Mouse (Mus musculus) embryonic facial prominence, embryonic 11.5 days (tissue): ENCODE measurements around the gene Syngr1. TPM values are rescaled to one million over a fixed set of nuclear protein-coding genes. Genes with fewer than 3 reads are reported as not detected.
A peak's percentile ranks its signal among the peaks of the same experiment; 100 is the strongest.

Experiments
- ATAC-seq: fragments of 200-750 bp; cut with Nextera tagmentation; replicated peaks from 2 replicates; pipeline ENCODE4 v1.8.0; 2017; ENCODE audit warnings: low read depth; ENCODE audit not compliant: insufficient number of reproducible peaks, low FRiP score, low TSS enrichment
- DNase-seq: peaks from one replicate; pipeline ENCODE4 v3.0.0-alpha.2; 2015; ENCODE audit warnings: low spot score
- H3K27ac ChIP-seq: fragments of 300-500 bp; sonication (generic); replicated peaks from 2 replicates; pipeline ENCODE4 v1.5.1; 2014; ENCODE audit warnings: mild to moderate bottlenecking, low read depth, low read length, control low read depth
- H3K27me3 ChIP-seq: fragments of 300-500 bp; sonication (generic); 2 replicates; pipeline ENCODE4 v1.6.1; 2014; ENCODE audit warnings: mild to moderate bottlenecking, low read length, moderate library complexity, mixed read lengths; ENCODE audit not compliant: control insufficient read depth, insufficient read depth
- H3K36me3 ChIP-seq: fragments of 300-500 bp; sonication (generic); replicated peaks from 2 replicates; pipeline ENCODE4 v1.6.1; 2014; ENCODE audit warnings: low read depth, mild to moderate bottlenecking, low read length, moderate library complexity, mixed read lengths; ENCODE audit not compliant: control insufficient read depth, insufficient read depth
- H3K4me1 ChIP-seq: fragments of 300-500 bp; sonication (generic); 2 replicates; pipeline ENCODE4 v1.6.1; 2014; ENCODE audit warnings: low read length, mixed read lengths; ENCODE audit not compliant: control insufficient read depth, insufficient read depth
- H3K4me2 ChIP-seq: fragments of 300-500 bp; sonication (generic); 2 replicates; pipeline ENCODE4 v1.6.1; 2014; ENCODE audit warnings: low read depth, mild to moderate bottlenecking, control low read depth, low read length, moderate library complexity
- H3K4me3 ChIP-seq: fragments of 300-500 bp; sonication (generic); 2 replicates; pipeline ENCODE4 v1.5.1; 2014; ENCODE audit warnings: low read depth, low read length, control low read depth
- H3K9ac ChIP-seq: fragments of 300-500 bp; sonication (generic); replicated peaks from 2 replicates; pipeline ENCODE4 v1.6.1; 2014; ENCODE audit warnings: mild to moderate bottlenecking, control low read depth, low read length
- H3K9me3 ChIP-seq: fragments of 300-500 bp; sonication (generic); replicated peaks from 2 replicates; pipeline ENCODE4 v1.6.1; 2016; ENCODE audit warnings: mild to moderate bottlenecking, low read length, inconsistent platforms, mixed read lengths; ENCODE audit not compliant: control insufficient read depth
- WGBS: fragments of 180-500 bp; shearing (Covaris S2); extraction: QIAGEN DNeasy Blood & Tissue Kit; methylation state at CpG from one replicate; pipeline ENCODE4 v1.1.7; 2014; 5-methylcytosine and 5-hydroxymethylcytosine counted together
- polyA plus RNA-seq: library from polyadenylated mRNA; unstranded; fragments of >200 nt; fragmentation: Nextera tagmentation; extraction: Ambion mirVana; gene quantifications from 2 replicates; pipeline ENCODE4 v1.2.1, GENCODE M21; 2014

Gene Syngr1
- polyA plus RNA-seq, result 6.4 and 8.3 TPM in 2 replicates

DNA sequence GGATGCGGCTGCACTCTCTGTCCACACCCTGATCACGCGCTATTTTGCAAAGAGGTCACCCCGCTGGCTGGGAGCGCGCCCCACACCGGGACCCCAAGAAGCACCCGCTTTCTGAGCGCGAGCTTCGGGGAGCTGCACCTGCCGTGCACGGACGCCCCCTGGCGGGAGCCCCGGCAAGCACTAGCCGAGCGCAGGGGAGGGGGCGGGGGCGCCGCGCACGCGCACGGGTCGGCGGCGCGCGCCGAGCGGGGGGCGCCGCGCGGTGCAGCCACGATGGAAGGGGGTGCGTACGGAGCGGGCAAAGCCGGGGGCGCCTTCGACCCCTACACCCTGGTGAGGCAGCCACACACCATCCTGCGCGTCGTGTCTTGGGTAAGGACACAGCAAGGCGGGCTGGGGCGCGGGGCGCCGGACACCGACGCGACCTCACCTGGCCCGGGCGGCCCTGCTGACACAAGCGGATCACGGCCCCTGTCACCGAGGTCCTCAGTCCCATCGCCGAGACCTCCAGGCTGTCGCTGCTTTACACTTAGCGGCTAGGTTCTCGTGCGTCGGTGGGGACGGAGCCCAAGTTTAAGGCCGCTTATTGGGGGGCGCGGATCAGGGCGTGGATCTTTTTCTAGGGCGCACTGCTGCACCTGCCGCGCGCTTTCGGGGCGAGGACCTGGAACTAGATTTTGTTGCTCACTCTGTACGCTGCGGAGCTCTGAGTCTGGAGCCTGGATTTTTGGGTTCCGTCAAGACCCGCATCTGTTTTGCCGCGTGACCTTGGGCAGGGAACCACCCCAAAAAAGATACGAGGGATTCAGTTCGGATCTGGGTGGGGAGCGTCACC, at the start of gene Syngr1, which contains the start of gene Rpl3:
Gene Syngr1 (plus strand): TSS at position 214 of the 835 bp plus-strand sequence.
Gene Rpl3 (minus strand): TSS at position 748 of the 835 bp plus-strand sequence.
- Histone ChIP-seq H3K4me3 (peak within 1 kb of the TSS; percentile 65), H3K9me3 (no peaks in the 10 kb centered on the region), H3K4me2 (peak within 1 kb of the TSS; percentile 95), H3K36me3 (no peaks in the 10 kb centered on the region), H3K27ac (no peak within 1 kb of the TSS), H3K9ac (peak within 1 kb of the TSS; percentile 65), H3K4me1 (no peaks in the 10 kb centered on the region), H3K27me3 (peaks cover 22% of the 10 kb centered on the region)
- ATAC-seq (peak; percentile 80; the same call in 1 of the 2 replicates), DNase-seq (peak; percentile 75)
- WGBS, result 1% methylated on average over 86 of the region's 86 CpGs

GRCm38 (mm10) chr15:80042152-80042551, 49.0 kb upstream of the Syngr1 start:
- H3K9ac ChIP-seq, result no peak overlapping the region
- ATAC-seq (no peak), DNase-seq (no peak)
- no peaks in the 10 kb centered on the region for H3K4me1 ChIP-seq
- no peaks in the 10 kb centered on the region for H3K36me3 ChIP-seq
- no peaks in the 10 kb centered on the region for H3K27me3 ChIP-seq
- no peaks in the 10 kb centered on the region for H3K9me3 ChIP-seq
- no peak overlapping the region for H3K4me3 ChIP-seq
- no peak overlapping the region for H3K4me2 ChIP-seq
- no peak overlapping the region for H3K27ac ChIP-seq
- WGBS, result 66% methylated on average over 4 of the region's 4 CpGs

GRCm38 (mm10) chr15:80044249-80044648, 46.9 kb upstream of the Syngr1 start:
- no peak overlapping the region for H3K4me2 ChIP-seq
- H3K27me3 ChIP-seq, result no peaks in the 10 kb centered on the region
- no peak for ATAC-seq
- H3K4me3 ChIP-seq, result no peak overlapping the region
- no peak overlapping the region for H3K27ac ChIP-seq
- H3K9ac ChIP-seq, result no peak overlapping the region
- H3K36me3 ChIP-seq, result no peaks in the 10 kb centered on the region
- WGBS, result 87% methylated on average over 10 of the region's 10 CpGs
- no peak for DNase-seq
- H3K9me3 ChIP-seq, result no peaks in the 10 kb centered on the region
- no peaks in the 10 kb centered on the region for H3K4me1 ChIP-seq

- WGBS, result 96% methylated on average over 2 of the region's 2 CpGs
- no peak for ATAC-seq
Observed at GRCm38 (mm10) chr15:80045749-80046148, 45.4 kb upstream of the Syngr1 start.

GRCm38 (mm10) chr15:80047242-80047641, 43.9 kb upstream of the Syngr1 start:
- no peak overlapping the region for H3K4me3 ChIP-seq
- no peaks in the 10 kb centered on the region for H3K36me3 ChIP-seq
- no peaks in the 10 kb centered on the region for H3K4me1 ChIP-seq
- H3K27ac ChIP-seq, result no peak overlapping the region
- 88% methylated on average over 2 of the region's 2 CpGs for WGBS
- H3K9ac ChIP-seq, result no peak overlapping the region
- H3K27me3 ChIP-seq, result no peaks in the 10 kb centered on the region
- DNase-seq (no peak), ATAC-seq (no peak)
- no peak overlapping the region for H3K4me2 ChIP-seq
- H3K9me3 ChIP-seq, result no peaks in the 10 kb centered on the region

More at GRCm38 (mm10) chr15:80045749-80046148, 45.4 kb upstream of the Syngr1 start:
- H3K36me3 ChIP-seq, result no peaks in the 10 kb centered on the region
- no peak for DNase-seq
- no peak overlapping the region for H3K9ac ChIP-seq
- H3K27me3 ChIP-seq, result no peaks in the 10 kb centered on the region
- no peak overlapping the region for H3K27ac ChIP-seq
- H3K4me1 ChIP-seq, result no peaks in the 10 kb centered on the region
- no peak overlapping the region for H3K4me2 ChIP-seq
- no peaks in the 10 kb centered on the region for H3K9me3 ChIP-seq
- no peak overlapping the region for H3K4me3 ChIP-seq

GRCm38 (mm10) chr15:80047973-80048372, 43.2 kb upstream of the Syngr1 start:
- Histone ChIP-seq H3K36me3 (no peaks in the 10 kb centered on the region), H3K27ac (no peak overlapping the region), H3K9me3 (no peaks in the 10 kb centered on the region), H3K4me1 (no peaks in the 10 kb centered on the region), H3K27me3 (no peaks in the 10 kb centered on the region), H3K4me3 (no peak overlapping the region), H3K9ac (no peak overlapping the region), H3K4me2 (no peak overlapping the region)
- WGBS, result 59% methylated on average over 5 of the region's 5 CpGs
- ATAC-seq (no peak), DNase-seq (no peak)

DNA sequence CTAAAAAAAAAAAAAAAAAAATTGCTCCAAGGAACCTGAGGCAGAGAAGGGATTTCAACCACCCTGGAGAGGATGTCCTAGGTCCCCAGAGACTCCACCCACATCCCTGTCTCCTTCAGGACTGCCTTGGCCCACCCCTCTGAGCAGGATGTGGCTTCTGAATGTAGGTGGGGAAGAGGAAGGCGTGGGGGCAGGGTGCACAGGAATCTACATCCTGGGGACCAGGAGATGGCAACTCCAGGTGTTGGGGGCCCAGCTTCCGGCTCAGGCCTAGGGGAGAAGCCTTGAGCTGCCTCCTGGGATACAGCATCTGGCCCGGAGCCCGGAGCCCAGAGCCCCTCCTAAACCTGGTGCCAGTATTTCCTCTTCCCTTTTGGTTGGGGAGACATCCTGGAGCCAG, 41.0 kb upstream of the Syngr1 start:
- WGBS, result 75% methylated on average over 4 of the region's 4 CpGs

DNA sequence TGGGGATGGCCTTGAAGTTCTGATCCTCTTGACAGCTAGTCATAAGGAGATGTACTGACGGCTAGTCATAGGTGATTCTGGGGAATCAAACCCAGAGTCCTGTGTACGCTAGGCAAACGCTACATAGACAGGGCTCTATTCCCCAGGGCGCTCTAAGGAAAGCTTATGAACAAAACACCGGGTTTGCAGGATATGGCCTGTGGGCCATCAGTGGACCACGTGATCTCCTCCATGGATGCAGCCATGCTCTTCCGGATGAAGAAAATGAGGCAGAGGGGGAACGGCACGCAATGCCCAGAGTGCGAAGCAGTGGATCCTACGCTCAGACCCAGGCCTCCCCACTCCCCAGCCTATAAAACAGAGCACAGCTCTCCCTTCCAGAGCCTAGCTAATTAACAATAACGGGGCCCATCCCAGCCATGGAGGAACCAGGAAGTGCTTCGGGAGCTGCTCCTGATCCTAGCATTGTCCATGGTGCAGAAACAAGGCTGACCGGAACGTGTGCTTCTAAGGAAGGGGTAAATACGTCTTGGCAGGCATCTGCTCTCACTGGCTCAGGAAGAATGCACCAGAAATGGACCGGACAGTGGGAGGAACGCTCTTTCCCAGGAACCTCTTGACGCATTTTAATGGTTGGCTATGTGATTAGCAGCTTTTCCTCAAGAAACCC, 39.9 kb upstream of the Syngr1 start:
- no peak overlapping the region for H3K4me3 ChIP-seq
- no peaks in the 10 kb centered on the region for H3K27me3 ChIP-seq
- no peak overlapping the region for H3K4me2 ChIP-seq
- no peaks in the 10 kb centered on the region for H3K36me3 ChIP-seq
- ATAC-seq (no peak), DNase-seq (no peak)
- WGBS, result 79% methylated on average over 19 of the region's 19 CpGs
- H3K4me1 ChIP-seq, result no peaks in the 10 kb centered on the region
- no peaks in the 10 kb centered on the region for H3K9me3 ChIP-seq
- no peak overlapping the region for H3K9ac ChIP-seq
- H3K27ac ChIP-seq, result no peak overlapping the region

More for the DNA sequence above, 41.0 kb upstream of the Syngr1 start:
- H3K9ac ChIP-seq, result no peak overlapping the region
- ATAC-seq (no peak), DNase-seq (no peak)
- H3K4me3 ChIP-seq, result no peak overlapping the region
- H3K4me2 ChIP-seq, result no peak overlapping the region
- H3K9me3 ChIP-seq, result no peaks in the 10 kb centered on the region
- no peaks in the 10 kb centered on the region for H3K4me1 ChIP-seq
- H3K36me3 ChIP-seq, result no peaks in the 10 kb centered on the region
- no peaks in the 10 kb centered on the region for H3K27me3 ChIP-seq
- H3K27ac ChIP-seq, result no peak overlapping the region
